Mouse (Mus musculus) skeletal muscle tissue, adult 2 months (tissue): ENCODE data around the gene Gtf2ird1.
"Not testable (repeated sequence)": the region's sequence is repeated elsewhere in the genome, so short reads cannot be mapped to it uniquely, and the experiment has no call there.

Experiments
- DNase-seq: peaks from one replicate; pipeline ENCODE4 v3.0.0-alpha.2; 2012; ENCODE audit warnings: low read depth, low spot score

The Gtf2ird1 gene

GRCm38 (mm10) chr5:134475006-134475605, 18.6 kb upstream of the Gtf2ird1 start:
- DNase-seq: no peak

GRCm38 (mm10) chr5:134473902-134474301, 17.4 kb upstream of the Gtf2ird1 start:
- no peak for DNase-seq

GRCm38 (mm10) chr5:134470538-134471169, 14.1 kb upstream of the Gtf2ird1 start:
- no peak for DNase-seq

- no peak for DNase-seq
Measured at GRCm38 (mm10) chr5:134469559-134470150, 13.1 kb upstream of the Gtf2ird1 start.

GRCm38 (mm10) chr5:134468158-134468765, 11.7 kb upstream of the Gtf2ird1 start:
- no peak for DNase-seq

- DNase-seq: no peak
Measured at GRCm38 (mm10) chr5:134467030-134467549, 10.6 kb upstream of the Gtf2ird1 start.

GRCm38 (mm10) chr5:134466296-134467029, 9.9 kb upstream of the Gtf2ird1 start:
- no peak for DNase-seq

- DNase-seq: no peak
Measured at GRCm38 (mm10) chr5:134465197-134465596, 8.7 kb upstream of the Gtf2ird1 start.

- no peak for DNase-seq
Measured at GRCm38 (mm10) chr5:134464225-134464624, 7.7 kb upstream of the Gtf2ird1 start.

- no peak for DNase-seq
Measured at GRCm38 (mm10) chr5:134462731-134463130, 6.2 kb upstream of the Gtf2ird1 start.

GRCm38 (mm10) chr5:134462316-134462715, 5.8 kb upstream of the Gtf2ird1 start:
- DNase-seq: no peak

- no peak for DNase-seq
Measured at GRCm38 (mm10) chr5:134460546-134460945, 4.0 kb upstream of the Gtf2ird1 start.

- no peak for DNase-seq
Measured at GRCm38 (mm10) chr5:134459096-134459495, 2.6 kb upstream of the Gtf2ird1 start.

- no peak for DNase-seq
Measured at GRCm38 (mm10) chr5:134458416-134458815, 1.9 kb upstream of the Gtf2ird1 start.

- DNase-seq: no peak
Measured at GRCm38 (mm10) chr5:134457371-134457770, 855 bp upstream of the Gtf2ird1 start.

- no peak for DNase-seq
Measured at GRCm38 (mm10) chr5:134455914-134456423, 547 bp downstream of the Gtf2ird1 start.

- no peak for DNase-seq
Measured at GRCm38 (mm10) chr5:134455186-134455895, 1.2 kb downstream of the Gtf2ird1 start.

- DNase-seq: no peak
Measured at GRCm38 (mm10) chr5:134454421-134454820, 2.1 kb downstream of the Gtf2ird1 start.

GRCm38 (mm10) chr5:134453577-134453976, 2.9 kb downstream of the Gtf2ird1 start:
- no peak for DNase-seq

- not testable (repeated sequence) for DNase-seq
Measured at GRCm38 (mm10) chr5:134446755-134447154, 9.8 kb downstream of the Gtf2ird1 start.

- DNase-seq: no peak
Measured at GRCm38 (mm10) chr5:134445895-134446294, 10.6 kb downstream of the Gtf2ird1 start.
